Mouse (Mus musculus) cerebellum, postnatal 36 days (tissue): ENCODE data around the gene Mdfic.
"Not testable (repeated sequence)": the region's sequence is repeated elsewhere in the genome, so short reads cannot be mapped to it uniquely, and the experiment has no call there.

Experiments used
- DNase-seq, 2 experiments: peaks; one replicate each; pipeline ENCODE4 v3.0.0; 2021 to 2022; ENCODE audit warnings: mixed read lengths in 2 of 2

The Mdfic gene

DNA sequence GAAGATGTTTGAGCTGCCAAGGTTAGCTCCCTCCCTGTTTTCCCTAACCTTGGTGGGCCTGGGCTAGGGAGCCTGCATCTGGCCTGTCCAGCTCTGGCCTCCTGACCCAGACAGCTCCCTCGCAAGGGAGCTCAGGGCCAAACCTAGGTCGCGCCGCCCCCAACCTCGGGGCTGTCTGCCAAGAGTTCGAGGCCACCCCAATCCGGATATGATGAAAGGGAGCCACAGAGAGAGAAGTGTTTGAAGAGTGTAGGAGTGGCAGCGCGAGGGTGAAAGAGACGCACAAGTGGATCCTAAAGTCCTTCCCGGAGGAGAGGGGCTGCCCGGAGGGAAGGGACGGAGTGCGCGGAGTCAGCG lies at the start of gene Mdfic:
Gene Mdfic, plus strand, starts transcription at position 201 of the 357 bp plus-strand sequence.
- DNase-seq: no peak

- no peak for DNase-seq
Measured at GRCm38 (mm10) chr6:15671364-15671763, 49.1 kb upstream of the Mdfic start.

GRCm38 (mm10) chr6:15710080-15710479 lies 10.4 kb upstream of the Mdfic start:
- DNase-seq: no peak

- DNase-seq: no peak
Measured at GRCm38 (mm10) chr6:15710706-15711105, 9.8 kb upstream of the Mdfic start.

DNA sequence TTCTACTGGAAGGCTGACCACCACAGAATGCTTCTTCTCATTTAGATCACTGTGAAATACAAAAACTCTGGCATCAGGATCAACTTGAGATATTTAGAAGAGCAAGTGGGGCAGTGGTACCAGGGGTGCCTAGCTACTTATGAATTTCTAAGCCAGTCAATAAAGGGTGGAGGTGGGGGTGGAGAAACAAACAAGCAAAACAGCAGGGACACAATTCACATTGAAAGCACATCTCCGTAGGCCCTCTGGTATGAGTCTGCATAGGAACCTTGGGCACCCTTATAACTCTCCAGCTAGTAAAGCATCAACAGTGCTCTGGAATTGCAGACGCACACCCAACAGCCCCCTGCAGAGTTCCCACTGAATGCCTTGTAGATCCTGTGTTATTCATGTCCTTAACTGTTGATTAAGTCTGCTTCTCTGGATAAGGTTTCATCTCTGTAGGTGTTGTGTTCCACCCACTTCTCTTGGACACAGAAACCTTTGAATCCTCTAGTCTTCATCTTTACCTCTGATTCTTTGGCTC lies 7.5 kb upstream of the Mdfic start:
- DNase-seq: no peak

DNA sequence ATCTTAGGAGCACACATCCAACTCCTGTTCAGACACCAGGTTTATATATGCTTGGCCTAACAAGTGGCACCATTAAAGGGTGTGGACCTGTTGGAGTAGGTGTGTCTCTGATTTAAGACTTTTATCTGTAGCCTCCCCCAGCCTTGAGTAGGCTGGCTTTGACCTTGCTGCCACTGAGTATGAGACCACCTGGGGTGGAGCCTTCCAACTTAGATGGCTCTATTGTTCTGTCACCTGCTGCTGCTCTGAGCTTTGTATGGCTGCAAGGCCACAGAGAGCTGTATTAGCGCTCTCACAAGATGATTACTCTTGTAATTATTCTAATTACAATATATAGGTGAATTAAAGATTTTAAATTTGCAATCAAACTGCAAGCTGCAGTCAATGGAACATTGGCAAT lies 6.4 kb upstream of the Mdfic start:
- not testable (repeated sequence) for DNase-seq

DNA sequence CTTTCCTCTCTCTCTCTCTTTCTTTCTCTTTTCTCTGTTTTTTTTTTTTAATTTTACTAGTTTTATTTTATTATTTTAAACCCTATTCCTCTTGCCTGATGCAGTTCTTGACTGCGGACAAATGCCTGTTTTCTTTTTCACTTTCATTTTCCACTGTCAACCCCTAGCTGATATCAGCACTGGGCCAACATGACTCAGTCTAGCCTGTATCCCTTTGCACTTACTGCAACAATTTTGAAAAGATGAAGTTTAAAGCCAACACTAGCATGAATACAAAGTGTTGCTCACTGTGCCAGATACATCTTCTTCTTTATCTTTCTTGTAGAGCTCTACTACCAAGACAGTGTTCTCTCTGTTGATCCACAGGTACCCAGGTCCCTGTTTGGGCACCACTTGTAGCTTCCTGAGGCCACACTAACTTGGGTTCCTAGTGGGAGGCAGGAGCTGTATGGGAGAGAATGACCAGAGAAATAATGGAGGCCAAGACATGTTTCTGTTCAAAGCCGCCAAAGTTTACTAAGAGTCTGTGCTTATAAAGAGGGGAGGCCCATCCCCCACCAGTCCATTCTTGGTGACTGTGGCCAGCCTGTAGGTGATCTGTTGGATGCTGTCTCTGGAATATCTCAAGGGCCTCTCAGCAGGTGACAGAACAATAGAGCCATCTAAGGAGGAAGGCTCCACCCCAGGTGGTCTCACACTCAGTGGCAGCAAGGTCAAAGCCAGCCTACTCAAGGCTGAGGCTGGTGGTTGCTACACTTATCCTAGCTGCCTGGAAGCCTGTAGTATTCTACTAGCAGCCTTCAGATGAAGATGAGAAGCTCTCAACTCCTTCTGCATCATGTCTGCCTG lies 5.2 kb upstream of the Mdfic start:
- DNase-seq: no peak

GRCm38 (mm10) chr6:15719919-15720318 lies 542 bp upstream of the Mdfic start:
- no peak for DNase-seq

- DNase-seq: peak; percentile 14 to 21
Measured at GRCm38 (mm10) chr6:15720818-15721715, 606 bp downstream of the Mdfic start.

DNA sequence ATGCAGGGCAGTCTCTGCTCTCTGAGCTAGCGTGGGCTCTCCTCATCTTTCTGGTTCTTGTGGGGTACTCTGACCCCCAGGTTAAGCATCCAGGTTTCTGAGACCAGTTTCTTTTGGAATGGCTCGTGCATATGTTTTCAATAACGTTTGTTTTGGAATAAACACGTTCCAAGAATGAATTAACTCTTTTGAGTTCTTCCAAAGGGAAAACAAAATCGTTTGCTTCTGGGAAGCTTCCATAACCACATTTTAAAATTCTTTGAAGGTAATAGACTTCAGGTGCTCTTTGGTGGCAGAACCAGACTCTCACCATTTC lies 1.2 kb downstream of the Mdfic start:
- no peak for DNase-seq

DNA sequence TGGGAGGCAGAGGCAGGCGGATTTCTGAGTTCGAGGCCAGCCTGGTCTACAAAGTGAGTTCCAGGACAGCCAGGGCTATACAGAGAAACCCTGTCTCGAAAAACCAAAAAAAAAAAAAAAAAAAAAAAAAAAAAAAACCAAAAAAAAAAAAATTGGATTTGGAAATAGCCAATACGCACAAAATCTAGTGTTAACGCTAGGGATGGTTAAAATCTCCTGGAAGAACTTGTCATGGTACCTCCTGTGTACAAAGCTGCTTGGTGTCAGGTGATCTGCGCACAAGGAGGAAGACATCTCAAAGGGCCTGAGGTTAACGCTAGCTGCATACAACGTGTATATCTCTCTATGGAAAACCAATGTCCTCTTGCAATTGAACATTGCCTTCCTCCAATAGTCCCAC lies 2.2 kb downstream of the Mdfic start:
- DNase-seq: not testable (repeated sequence)

DNA sequence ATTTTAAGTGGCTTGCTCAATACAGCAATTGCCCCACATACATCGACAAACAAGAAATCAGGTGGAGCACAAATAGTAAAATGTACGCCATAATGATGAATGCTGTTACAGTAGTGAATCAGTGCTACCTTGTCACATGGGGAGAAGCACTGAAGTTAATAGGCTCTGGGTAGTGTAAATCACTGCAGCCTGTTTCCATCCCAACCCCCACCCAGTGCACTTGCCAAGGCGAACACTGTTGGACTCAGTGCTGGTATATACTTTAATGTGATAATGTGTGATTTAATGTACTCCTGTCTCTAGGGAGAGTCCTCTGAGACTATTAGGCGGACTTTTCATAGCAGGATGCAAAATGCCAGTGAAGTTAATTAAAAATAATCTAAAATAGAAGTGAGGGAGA lies 3.8 kb downstream of the Mdfic start:
- DNase-seq: no peak

DNA sequence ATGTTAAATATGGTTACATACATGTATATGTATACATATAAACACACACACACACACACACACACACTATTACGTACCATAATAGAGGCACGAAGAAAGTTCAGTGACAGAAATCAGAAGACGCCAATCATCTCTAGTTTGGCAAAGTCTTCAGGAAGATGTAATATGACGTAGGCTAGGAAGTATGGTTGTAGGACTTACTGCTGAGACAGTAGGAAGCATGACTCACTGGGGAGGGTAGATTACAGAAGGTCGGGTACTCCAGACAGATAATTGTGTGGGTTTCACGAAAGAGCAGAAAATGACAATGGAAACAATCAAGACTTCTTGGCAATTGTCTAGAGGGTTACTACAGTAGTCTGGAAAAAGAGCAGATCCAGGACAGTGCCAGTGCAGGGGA lies 6.0 kb downstream of the Mdfic start:
- DNase-seq: no peak

DNA sequence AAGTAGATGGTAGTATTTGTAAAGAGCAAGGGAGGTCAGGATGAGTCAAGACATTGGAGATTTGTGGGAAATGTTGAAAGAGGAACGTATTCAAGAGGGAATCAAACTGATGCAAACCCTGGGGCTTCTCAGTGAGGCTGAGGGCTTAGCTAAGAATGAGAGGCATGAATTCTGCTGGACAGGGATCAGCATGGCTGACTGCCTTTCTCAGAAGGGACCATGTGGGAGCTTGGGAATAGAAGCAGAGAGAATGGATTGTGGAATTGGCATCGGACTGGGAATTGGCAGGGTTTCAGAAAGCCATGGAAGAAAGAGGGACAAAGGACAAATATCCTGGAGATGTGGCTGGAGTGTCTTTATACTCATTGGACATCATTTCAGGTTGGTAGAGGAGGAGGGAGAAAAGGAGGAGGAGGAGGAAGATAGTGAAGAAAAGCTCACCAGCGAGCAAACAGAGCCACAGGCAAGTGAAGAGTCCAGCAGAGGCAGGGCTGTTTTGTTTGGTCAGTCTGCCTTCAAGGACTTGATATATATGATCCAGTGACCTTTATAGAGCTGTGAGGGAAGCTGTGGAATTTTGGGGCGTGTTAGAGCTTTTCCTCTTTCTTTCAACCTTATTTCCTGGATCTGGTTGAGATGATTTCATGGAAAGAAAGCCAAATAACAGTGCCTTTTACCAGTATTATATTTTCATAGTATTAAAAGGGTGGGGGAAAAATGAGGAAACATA lies 7.4 kb downstream of the Mdfic start:
- no peak for DNase-seq

- DNase-seq: no peak
Measured at GRCm38 (mm10) chr6:15728844-15729577, 8.6 kb downstream of the Mdfic start.

DNA sequence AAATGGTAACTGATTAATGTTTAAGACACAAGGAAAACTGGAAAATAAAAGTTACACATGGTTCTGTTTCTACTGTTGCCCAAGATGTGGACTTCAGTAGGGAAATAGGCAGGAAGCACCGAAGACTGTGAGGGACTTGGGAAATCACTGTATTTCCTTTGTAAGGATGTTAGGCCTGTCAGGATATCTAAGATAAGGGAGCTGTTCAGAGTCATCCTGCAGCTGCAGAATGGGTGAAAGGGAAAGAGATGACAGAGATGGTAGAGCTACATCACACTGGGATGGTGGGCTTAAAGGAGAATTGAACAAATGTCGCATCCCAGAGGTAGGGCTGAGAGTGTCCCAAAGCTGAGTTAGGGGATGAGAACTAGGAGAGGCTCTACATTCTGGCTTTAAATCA lies 9.8 kb downstream of the Mdfic start:
- no peak for DNase-seq

- no peak for DNase-seq
Measured at GRCm38 (mm10) chr6:15730666-15731065, 10.2 kb downstream of the Mdfic start.

GRCm38 (mm10) chr6:15731452-15731851 lies 11.0 kb downstream of the Mdfic start:
- DNase-seq: no peak

DNA sequence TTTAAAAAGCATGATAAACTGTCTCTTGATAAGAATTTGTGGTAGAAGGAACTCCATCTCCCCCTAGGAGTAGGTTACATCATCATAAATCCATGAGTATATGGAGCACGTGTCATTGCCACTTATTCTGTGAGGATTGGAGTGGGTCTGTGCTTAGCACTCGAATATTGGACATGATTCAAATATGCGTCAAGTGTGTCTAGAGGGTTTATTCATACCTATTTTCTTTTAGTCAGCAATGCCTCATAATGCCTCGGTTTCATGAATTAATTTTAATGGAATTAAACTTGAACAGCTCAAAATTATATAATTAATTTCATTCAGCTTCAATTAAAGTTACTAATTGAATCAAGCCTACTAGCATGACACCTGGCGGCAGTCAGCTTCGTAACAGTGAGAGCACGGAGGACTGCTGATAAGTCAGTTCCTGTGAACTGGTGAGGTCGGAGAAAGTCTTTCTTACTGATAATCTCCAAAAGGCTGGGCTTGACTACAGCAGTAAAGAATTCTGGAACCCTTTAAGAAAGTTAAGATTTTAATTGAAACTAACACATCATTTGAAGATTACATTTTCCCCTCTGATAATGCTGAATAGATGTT lies 17.0 kb downstream of the Mdfic start:
- no peak for DNase-seq

GRCm38 (mm10) chr6:15738331-15738943 lies 18.0 kb downstream of the Mdfic start:
- no peak for DNase-seq

DNA sequence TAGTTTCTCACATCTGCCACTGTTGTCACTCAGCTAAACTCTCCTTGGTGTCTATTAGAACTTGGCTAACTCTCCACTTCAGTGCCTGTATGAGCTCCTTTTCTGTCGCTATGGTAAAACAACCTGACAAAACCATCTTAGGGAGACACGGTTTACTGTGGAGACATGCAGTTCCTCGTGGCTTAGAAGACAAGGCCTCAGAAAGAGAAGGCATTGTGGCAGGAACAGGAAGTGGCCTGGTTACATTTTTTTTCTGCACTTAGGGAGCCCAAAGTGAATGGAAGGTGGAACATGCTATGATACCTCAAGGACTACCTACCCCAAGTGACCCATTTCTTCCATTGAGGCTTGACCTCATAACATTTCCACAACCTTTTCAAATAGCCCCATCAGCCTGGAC lies 18.7 kb downstream of the Mdfic start:
- DNase-seq: no peak
